Mouse (Mus musculus) forebrain, embryonic 10.5 days (tissue): ENCODE data around the gene Cnksr1. TPM values are rescaled to one million over a fixed set of nuclear protein-coding genes. Genes with fewer than 3 reads are reported as not detected.

Experiments used
- DNase-seq: peaks from one replicate; pipeline ENCODE4 v3.0.0-alpha.2; 2017; ENCODE audit warnings: low spot score; ENCODE audit errors: extremely low spot score
- H3K27ac ChIP-seq: fragments of 300-500 bp; sonication (generic); 2 replicates; pipeline ENCODE4 v1.5.1; 2016; ENCODE audit warnings: mild to moderate bottlenecking
- H3K27me3 ChIP-seq: fragments of 300-500 bp; sonication (generic); 2 replicates; pipeline ENCODE4 v1.6.1; 2016; ENCODE audit warnings: mild to moderate bottlenecking; ENCODE audit not compliant: poor library complexity, severe bottlenecking
- H3K36me3 ChIP-seq: fragments of 300-500 bp; sonication (generic); replicated peaks from 2 replicates; pipeline ENCODE4 v1.6.1; 2016; ENCODE audit warnings: mild to moderate bottlenecking, moderate library complexity
- H3K4me1 ChIP-seq: fragments of 300-500 bp; sonication (generic); 2 replicates; pipeline ENCODE4 v1.6.1; 2016
- H3K4me3 ChIP-seq: fragments of 300-500 bp; sonication (generic); 2 replicates; pipeline ENCODE4 v1.5.1; 2016; ENCODE audit warnings: mild to moderate bottlenecking, moderate library complexity
- H3K9me3 ChIP-seq: fragments of 300-500 bp; sonication (generic); 2 replicates; pipeline ENCODE4 v1.6.1; 2016; ENCODE audit warnings: mild to moderate bottlenecking, moderate library complexity
- WGBS: fragments of 180-500 bp; shearing (Covaris S2); methylation state at CpG from one replicate; pipeline ENCODE4 v1.1.7; 2016; 5-methylcytosine and 5-hydroxymethylcytosine counted together
- polyA plus RNA-seq: library from polyadenylated mRNA; unstranded; fragments of >200 nt; fragmentation: Nextera tagmentation; extraction: Ambion mirVana; gene quantifications from 2 replicates; pipeline ENCODE4 v1.2.1, GENCODE M21; 2016

Cnksr1 gene
- polyA plus RNA-seq, 1 experiment from 2014 or later, result 1.1 TPM

DNA sequence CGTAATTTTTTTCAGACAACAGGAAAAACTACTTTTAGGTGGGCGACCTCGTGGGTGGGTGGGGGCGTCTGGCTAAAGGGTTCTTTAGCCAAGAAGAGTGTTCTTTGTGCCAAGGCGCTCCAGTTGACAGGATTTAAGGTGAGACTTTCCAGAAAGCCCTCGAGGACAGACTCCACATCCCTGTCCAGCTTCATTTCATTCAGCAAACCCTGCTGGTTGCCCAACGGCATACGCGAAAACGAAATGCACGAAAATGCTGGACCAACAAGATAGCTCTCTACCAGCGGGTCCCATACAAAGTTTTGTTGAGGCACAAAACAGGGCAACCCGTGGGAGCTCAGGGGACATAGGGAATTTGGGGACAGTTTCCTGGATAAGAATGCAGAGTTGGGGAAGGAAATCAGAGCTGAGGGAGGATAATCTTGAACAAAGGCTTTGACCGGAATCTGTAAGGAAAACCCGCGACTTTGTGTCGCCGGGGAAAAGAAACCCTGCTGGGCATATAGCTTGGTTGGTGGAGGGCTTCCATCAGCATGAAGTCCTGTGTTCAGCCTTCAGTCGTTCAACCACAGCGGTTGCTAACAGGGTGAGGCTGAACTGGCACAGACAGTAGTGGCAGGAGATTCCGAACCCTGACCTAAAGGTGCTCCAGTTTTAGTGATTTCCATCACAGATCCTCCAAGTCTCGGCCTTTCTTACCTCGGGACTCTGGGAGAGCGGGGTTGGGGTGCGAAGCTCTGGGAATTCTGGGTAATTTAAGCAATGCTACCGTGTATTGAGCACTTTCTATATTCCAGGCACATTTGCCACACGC lies 12.1 kb upstream of the Cnksr1 start:
- Histone ChIP-seq H3K27me3 (peaks cover 94% of the 10 kb centered on the region), H3K4me1 (peaks cover 95% of the 10 kb centered on the region), H3K27ac (peak overlapping the region; percentile 79), H3K36me3 (no peaks in the 10 kb centered on the region), H3K9me3 (no peaks in the 10 kb centered on the region), H3K4me3 (peak overlapping the region; percentile 58)
- DNase-seq, result peak; percentile 46
- WGBS, result 5% methylated on average over 27 of the region's 27 CpGs

DNA sequence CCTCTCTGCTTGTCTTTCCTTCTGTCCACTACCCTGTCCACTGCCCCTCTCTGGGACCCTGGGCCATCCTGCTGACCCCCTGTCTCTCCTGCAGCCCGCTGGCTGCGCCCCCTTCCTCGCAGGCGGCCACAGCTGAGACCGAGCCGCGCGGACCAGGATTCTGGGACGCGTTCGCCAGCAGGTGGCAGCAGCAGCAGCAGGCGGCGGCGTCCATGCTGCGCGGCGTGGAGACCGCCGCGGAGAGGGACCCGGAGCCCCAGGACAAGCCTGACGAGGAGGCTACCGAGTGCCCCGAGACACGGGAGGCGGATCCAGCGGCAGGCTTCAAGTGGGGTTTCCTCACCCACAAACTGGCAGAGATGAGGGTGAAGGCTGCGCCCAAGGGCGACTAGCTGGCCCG lies 11.5 kb upstream of the Cnksr1 start:
- H3K9me3 ChIP-seq, result no peaks in the 10 kb centered on the region
- peaks cover 94% of the 10 kb centered on the region for H3K4me1 ChIP-seq
- peaks cover 87% of the 10 kb centered on the region for H3K27me3 ChIP-seq
- H3K4me3 ChIP-seq, result peak overlapping the region; percentile 58
- H3K27ac ChIP-seq, result peak overlapping the region; percentile 79
- peak; percentile 79 for DNase-seq
- H3K36me3 ChIP-seq, result no peaks in the 10 kb centered on the region
- WGBS, result under 1% methylated on average over 30 of the region's 30 CpGs

DNA sequence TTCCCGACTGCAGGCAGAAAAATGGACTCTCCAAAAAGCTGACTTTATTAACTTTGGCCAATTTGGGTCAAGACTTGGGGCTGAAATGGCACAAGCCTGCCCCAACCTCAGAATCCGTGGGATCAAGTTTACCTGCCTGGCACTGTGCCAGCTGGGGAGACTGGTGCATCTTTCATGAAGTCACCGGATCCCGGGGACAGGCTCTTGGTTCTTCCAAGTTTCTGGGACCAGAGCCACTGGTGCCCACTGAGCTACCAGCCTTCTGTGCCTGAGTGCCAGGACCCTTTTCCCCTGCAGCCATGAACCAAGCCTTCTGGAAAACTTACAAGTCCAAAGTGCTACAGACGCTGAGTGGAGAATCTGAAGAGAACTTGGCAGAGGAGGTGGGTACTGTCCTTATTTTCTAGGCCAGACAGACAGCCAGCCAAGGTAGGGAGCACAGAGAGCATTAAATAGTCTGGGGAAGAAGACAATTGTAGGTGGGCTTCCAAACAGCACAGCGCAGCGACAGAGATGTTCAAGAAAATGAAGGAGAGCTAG lies 8.6 kb upstream of the Cnksr1 start, which contains the start of gene Gm30191:
Gm30191 (plus strand) TSS at position 217 of the 540 bp plus-strand sequence.
- H3K36me3 ChIP-seq, result peaks cover 17% of the 10 kb centered on the region
- H3K4me1 ChIP-seq, result peaks cover 79% of the 10 kb centered on the region
- no peaks in the 10 kb centered on the region for H3K9me3 ChIP-seq
- 78% methylated on average over 7 of the region's 7 CpGs for WGBS
- peak within 1 kb of the TSS; percentile 97 for H3K4me3 ChIP-seq
- H3K27me3 ChIP-seq, result peaks cover 58% of the 10 kb centered on the region
- H3K27ac ChIP-seq, result peak within 1 kb of the TSS; percentile 87
- DNase-seq, result no peak

DNA sequence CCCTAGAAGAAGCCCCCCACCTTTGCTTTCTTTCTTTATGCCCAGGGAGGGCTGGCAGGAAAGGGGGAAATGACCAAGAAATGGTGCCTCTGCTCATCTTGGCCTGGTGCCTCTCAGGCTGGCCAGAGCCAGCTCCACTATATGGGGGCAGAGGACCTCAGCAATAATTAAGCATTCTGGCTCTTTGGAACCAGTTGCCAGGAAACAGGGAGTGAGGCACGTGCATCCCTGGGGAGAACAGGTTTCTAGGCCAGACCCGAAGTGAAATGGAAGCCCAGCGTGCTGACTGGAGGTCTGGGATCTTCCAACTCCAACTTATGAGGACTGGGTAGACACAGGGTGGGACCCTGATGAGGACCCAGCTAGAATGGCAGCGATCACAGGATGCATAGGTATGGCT lies 8.1 kb upstream of the Cnksr1 start:
- Histone ChIP-seq H3K4me1 (peaks cover 74% of the 10 kb centered on the region), H3K27me3 (peaks cover 53% of the 10 kb centered on the region), H3K27ac (peak overlapping the region; percentile 87), H3K4me3 (peak overlapping the region; percentile 97; the same call in 1 of the 2 replicates), H3K36me3 (peaks cover 17% of the 10 kb centered on the region), H3K9me3 (no peaks in the 10 kb centered on the region)
- WGBS, result 38% methylated on average over 4 of the region's 4 CpGs
- no peak for DNase-seq

DNA sequence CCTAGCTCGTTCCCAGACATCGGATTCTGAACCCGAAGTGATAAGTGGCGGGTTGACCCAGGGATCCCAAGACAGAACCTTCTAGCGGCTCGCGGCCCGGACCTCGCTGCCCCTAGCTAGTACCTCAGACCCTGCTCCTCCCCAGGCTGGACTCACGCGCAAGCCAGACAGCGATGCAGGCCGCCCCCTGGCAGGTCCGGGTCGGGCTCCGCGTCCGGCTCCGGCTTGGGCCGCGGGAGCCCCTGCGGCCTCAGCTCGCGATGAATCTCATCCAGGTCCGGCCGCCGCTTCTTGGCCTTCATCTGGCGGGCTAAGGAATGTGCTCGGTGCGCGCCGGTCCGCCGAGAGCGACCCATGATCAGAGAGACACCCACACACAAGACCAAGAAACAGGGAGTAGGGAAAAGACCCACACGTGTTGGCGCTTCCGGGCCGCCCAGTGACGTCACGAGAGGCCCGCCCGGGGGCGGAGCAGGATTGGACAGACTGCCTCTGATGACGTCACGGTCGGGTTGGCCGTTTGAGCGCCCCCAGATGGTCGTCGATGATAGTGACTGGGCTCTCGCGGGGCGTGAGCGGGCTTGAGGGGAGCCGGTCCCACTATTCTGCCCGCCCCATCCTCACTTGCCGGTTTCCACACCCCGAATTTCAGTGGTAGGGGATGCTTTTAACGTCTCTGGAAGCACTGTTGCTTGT lies 7.1 kb upstream of the Cnksr1 start, which contains the start of gene Zfp593:
Zfp593 (minus strand) TSS at position 445 of the 696 bp plus-strand sequence.
- peaks cover 64% of the 10 kb centered on the region for H3K4me1 ChIP-seq
- H3K27ac ChIP-seq, result peak within 1 kb of the TSS; percentile 87

DNA sequence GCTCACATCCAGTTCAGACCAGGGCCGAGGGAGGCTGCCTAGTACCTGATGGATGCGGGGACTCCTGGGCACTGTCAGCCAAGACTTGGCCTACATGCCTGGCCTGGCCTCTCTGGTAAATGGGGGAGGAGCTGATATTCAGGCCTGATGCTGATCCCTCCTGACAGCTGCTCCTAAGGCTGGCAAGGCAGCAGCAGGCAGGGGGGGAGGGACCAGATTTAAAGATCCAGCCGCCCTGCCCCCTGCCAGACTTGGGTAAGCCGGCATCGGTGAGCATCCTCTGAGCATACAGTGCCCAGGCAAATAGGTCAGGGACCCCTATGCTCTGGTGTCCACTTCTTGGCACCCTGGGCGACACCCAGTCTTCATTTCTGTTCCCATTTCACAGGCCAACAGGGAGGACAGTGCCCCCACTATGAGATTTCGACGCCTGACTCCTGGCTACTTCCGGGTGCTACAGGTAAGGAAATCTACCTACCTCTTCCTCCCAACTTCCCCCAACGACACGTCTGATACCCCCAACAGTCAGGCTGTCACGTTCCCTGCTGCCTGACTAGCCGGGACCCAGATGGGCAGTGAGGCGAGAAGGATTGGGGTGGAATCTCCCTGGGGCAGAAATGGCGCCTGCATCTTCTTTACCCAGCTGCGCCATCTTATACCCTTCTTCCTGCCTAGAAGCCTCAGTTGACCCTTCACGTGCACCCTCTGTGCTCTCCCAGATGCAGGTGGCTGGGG lies 5.5 kb upstream of the Cnksr1 start, which contains the start of gene E130218I03Rik:
E130218I03Rik (plus strand) TSS at position 147 of the 735 bp plus-strand sequence.
- Histone ChIP-seq H3K27me3 (peaks cover 32% of the 10 kb centered on the region), H3K27ac (no peak within 1 kb of the TSS), H3K4me1 (peaks cover 52% of the 10 kb centered on the region), H3K36me3 (peaks cover 17% of the 10 kb centered on the region), H3K4me3 (peak within 1 kb of the TSS; percentile 97), H3K9me3 (no peaks in the 10 kb centered on the region)
- DNase-seq, result no peak
- 90% methylated on average over 17 of the region's 17 CpGs for WGBS

More for the DNA sequence above, 7.1 kb upstream of the Cnksr1 start, which contains the start of gene Zfp593:
- peak within 1 kb of the TSS; percentile 97 for H3K4me3 ChIP-seq
- peaks cover 17% of the 10 kb centered on the region for H3K36me3 ChIP-seq
- peak; percentile 94 for DNase-seq
- peaks cover 43% of the 10 kb centered on the region for H3K27me3 ChIP-seq
- WGBS, result under 1% methylated on average over 60 of the region's 60 CpGs
- H3K9me3 ChIP-seq, result no peaks in the 10 kb centered on the region

DNA sequence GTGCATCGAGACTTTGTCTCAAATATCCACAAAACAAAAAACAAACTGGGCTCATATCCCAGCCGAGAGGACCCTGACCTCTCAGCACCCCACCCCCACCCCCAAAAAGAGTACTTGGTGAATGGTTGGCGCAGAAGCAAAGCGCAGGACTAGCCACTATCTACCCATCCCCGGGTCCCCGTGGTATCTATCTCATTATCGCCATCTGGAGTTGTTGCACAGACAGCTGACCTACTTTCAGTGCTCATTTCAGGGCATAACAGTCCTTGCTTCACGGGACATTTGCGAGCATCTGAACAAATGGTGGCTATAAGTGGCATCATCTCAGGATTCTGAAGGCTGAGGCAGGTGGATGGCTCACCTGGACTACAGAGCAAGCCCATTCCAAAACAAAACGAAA lies 487 bp upstream of the Cnksr1 start:
- H3K27me3 ChIP-seq, result peaks cover 35% of the 10 kb centered on the region
- H3K9me3 ChIP-seq, result no peaks in the 10 kb centered on the region
- H3K4me3 ChIP-seq, result peak overlapping the region; percentile 39
- H3K36me3 ChIP-seq, result peaks cover 10% of the 10 kb centered on the region
- H3K27ac ChIP-seq, result no peak overlapping the region
- H3K4me1 ChIP-seq, result peaks cover 17% of the 10 kb centered on the region
- no peak for DNase-seq
- 12% methylated on average over 10 of the region's 10 CpGs for WGBS

DNA sequence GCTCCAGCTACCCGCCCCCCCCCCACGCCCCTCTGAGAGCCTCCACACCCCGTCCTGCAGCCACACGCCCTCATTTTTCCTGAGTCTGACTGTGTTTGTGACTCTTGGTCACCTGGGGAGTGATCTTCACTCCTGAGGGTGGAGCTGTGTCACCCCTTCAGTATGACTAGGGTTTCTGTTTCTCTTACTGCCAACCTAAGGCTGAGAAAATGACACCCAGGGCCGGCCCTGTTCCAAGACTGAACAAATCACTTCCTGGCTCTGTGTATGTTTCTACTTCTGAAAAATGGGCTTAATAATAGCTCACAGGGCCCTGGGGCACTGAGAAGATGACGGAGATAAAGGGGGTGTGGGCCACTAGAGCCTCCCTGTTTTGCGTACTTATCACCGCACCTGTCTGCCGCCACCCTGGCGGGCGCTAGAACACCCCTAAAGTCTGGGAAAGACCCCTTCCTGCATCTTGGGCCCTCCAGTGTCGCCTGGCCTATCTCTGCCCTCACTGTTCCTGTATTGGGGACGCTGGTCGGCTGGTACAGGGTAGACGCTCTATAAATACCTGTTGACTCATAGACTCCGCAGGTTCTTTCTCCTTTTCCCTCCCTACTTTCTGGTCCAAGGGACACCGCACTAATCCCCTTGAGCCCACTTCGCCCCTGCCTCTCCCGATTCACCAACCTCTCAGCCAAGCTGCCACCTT lies 469 bp downstream of the Cnksr1 start:
- 23% methylated on average over 19 of the region's 19 CpGs for WGBS

DNA sequence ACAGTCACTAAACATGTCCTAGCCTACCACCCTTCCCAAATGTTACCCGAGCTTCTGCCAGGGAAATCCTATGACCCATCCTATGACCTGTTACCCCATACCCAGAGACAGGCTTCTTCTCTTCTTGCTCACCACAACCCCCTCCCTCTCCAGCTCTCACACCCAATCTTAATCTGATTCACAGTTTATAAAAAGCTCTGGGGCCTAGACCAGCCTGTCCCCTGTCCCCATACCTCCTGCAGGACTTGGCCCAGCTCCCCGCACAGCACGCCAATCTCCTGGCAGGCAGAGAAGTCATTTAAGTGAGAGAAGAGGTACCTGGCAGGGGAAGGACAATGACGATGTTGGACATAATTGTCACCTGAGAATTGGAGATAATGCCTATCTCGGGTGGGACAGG lies 3.3 kb downstream of the Cnksr1 start:
- no peak overlapping the region for H3K4me3 ChIP-seq
- no peak for DNase-seq
- H3K4me1 ChIP-seq, result peaks cover 26% of the 10 kb centered on the region
- no peaks in the 10 kb centered on the region for H3K9me3 ChIP-seq
- H3K36me3 ChIP-seq, result no peaks in the 10 kb centered on the region
- 86% methylated on average over 5 of the region's 5 CpGs for WGBS
- no peak overlapping the region for H3K27ac ChIP-seq
- peaks cover 35% of the 10 kb centered on the region for H3K27me3 ChIP-seq

More for the DNA sequence above, 469 bp downstream of the Cnksr1 start:
- DNase-seq, result no peak
- H3K27me3 ChIP-seq, result peaks cover 35% of the 10 kb centered on the region
- no peak overlapping the region for H3K27ac ChIP-seq
- H3K4me3 ChIP-seq, result peak overlapping the region; percentile 39
- peaks cover 2% of the 10 kb centered on the region; the same call in 1 of the 2 replicates for H3K36me3 ChIP-seq
- no peaks in the 10 kb centered on the region for H3K9me3 ChIP-seq
- H3K4me1 ChIP-seq, result peaks cover 16% of the 10 kb centered on the region

DNA sequence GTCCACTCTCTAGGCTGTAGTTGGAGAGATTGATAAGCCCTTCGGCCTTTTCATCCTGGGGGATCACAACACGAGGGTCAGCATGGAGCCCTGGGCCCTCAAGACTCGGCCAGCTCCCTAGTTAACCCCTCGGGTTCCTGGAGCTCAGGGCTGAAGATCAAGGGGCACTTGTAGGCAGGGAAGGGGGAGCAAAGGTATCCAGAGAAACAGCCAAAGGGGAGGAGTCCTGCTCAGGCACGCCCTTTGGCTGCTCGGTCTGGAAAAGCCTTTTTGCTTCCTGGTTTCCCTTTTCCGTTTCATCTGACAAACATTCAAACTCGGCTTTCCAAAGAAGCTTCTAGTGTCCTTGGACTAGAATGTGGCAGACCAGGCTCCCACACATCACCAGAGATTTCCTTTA lies 7.8 kb downstream of the Cnksr1 start:
- H3K27ac ChIP-seq, result no peak overlapping the region
- 53% methylated on average over 8 of the region's 8 CpGs for WGBS
- no peak overlapping the region for H3K4me3 ChIP-seq
- no peaks in the 10 kb centered on the region for H3K9me3 ChIP-seq
- no peak for DNase-seq
- H3K27me3 ChIP-seq, result 0 out of 2 replicates have a peak, but pooled peaks cover under 1% of the 10 kb centered on the region
- peaks cover 29% of the 10 kb centered on the region for H3K4me1 ChIP-seq
- H3K36me3 ChIP-seq, result no peaks in the 10 kb centered on the region

DNA sequence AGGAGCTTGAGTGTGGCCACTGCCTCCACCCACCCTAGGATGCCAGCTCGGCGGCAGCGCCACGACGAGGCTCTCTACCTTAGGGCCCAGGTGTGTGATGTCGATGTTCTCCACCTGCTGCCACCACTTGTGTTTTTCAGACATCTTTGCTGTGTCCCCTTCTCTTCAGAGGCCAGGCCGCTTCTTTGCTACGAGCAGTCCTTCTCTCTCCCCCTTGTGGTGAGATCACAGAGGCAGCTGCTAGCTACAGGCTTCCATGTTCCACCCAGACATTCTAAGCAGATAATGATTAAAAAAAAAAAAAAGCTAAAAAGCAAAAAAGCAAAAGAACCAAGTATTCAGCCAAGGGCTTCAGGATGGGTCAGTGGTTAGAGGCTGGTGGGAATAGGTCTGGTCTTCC lies 11.0 kb downstream of the Cnksr1 start, which contains the start of gene Catsper4:
Catsper4 (minus strand) TSS at position 190 of the 400 bp plus-strand sequence.
- no peak within 1 kb of the TSS for H3K27ac ChIP-seq
- H3K4me3 ChIP-seq, result no peak within 1 kb of the TSS
- peaks cover 21% of the 10 kb centered on the region for H3K4me1 ChIP-seq
- no peak for DNase-seq
- no peaks in the 10 kb centered on the region for H3K36me3 ChIP-seq
- H3K27me3 ChIP-seq, result no peaks in the 10 kb centered on the region
- WGBS, result 79% methylated on average over 8 of the region's 8 CpGs
- no peaks in the 10 kb centered on the region for H3K9me3 ChIP-seq
